Mouse (Mus musculus): Measurements from ENCODE around the gene Ltbp3. TPM values are rescaled to one million over a fixed set of nuclear protein-coding genes. Genes with fewer than 3 reads are reported as not detected.
A peak's percentile ranks its signal among the peaks of the same experiment; 100 is the strongest.

Gene Ltbp3
- polyA plus RNA-seq, 3 experiments from 2014 or later, result 0.77 TPM; not detected in 2

DNA sequence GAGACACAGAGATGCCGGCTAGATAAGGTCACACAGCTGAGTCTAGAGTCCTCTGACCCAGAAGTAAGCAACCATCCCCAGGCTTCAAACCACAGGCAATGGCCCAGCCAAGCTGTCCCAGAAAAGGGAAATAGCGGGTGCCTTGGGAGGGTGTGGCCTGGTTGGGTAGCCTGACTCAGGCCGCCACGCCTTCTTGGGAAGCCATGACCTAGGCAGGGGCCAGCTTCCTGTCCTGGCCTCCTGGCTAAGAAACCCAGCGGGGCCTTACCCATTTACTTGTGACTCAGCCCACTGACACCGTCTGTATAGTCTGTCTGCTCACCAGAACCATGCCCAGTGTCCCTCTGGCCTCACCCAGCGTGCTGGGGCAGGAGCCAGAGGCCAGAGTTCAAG lies 16.2 kb upstream of the Ltbp3 start:
- ATAC-seq, result no peak

GRCm38 (mm10) chr19:5725029-5725707 lies 15.5 kb upstream of the Ltbp3 start:
- ATAC-seq, result no peak

DNA sequence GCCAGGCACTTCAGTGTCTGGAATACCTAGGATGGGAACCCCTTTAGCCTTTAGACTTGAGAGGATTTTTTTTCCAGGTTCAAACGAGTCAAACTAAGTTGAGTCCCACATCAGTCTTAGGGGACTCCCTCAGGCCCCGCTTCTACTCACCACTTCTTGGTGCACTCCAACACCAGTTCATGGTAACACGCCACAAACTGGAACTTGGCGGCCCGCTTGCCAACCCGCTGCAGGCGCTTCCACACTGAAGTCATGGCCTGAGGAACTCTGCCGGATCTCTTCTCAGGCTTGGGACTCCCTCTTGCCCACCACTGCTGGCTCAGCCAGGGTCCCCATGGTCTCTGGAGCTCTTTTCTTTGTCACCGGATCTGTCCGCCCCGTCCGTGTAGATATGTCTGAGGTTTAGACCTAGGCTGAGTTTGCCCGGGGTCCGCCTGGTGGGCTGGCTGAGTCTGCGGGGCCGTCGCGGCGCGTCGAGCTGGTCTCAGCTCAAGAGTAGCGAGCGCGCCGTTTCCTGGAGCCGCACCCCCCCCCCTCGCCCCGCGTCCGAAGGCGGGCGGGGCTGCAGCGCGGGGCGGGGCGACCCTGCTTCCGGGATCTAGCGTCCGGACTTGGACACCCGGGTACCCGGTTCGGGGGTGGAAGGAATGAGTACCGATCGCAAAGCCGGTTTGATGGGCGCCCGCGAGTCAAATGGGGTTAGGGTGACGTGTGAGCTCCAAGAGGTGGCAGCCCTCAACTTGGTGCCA lies 14.8 kb upstream of the Ltbp3 start, which contains the start of gene Ehbp1l1:
Gene Ehbp1l1, minus strand, starts transcription at position 551 of the 749 bp plus-strand sequence.
- peak; percentile 27 for ATAC-seq

GRCm38 (mm10) chr19:5726961-5727578 lies 13.6 kb upstream of the Ltbp3 start:
- ATAC-seq, result peak; percentile 66

DNA sequence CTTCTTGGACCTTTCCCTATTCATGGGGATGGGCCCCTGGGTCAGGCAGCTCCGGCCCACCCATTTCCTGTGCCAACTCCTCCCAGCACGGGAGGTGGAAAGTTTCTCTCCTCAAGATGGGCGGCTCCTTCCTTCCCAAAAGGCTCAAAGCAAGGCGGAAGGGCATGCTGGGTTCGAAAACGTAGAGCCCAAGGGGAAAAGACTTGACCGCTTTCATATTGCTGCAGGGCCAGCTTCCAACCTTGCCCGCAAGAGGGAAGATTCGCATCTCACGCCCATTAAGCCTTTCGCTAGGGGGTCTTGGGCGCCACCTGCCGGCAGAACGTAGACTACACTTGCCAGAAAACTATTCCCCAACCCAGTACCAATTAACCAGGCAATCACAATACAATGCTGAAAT lies 13.0 kb upstream of the Ltbp3 start:
- peak; percentile 19 for ATAC-seq

GRCm38 (mm10) chr19:5728631-5729443 lies 11.9 kb upstream of the Ltbp3 start:
- ATAC-seq, result no peak

DNA sequence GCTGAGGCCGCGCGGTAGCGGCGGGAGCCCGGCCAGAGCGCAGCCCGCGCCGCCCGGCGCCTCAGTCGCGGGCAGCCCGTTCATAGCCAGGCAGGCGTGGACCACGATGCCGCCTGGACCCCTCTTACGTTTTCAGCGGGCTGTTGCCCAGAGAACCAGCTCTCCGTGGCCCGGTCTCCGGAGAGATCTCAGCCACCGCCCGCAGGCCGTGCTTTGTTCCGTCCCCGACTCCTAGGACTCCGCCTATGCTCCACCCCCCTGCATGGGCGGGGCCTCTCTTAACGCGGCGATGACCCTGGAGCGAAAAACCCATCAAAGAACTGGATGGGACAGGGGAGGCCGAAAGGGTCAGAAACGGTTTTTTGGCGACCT lies 11.3 kb upstream of the Ltbp3 start, which contains the start of gene Fam89b:
Gene Fam89b, minus strand, starts transcription at position 210 of the 372 bp plus-strand sequence.
- peak; percentile 43 for ATAC-seq

DNA sequence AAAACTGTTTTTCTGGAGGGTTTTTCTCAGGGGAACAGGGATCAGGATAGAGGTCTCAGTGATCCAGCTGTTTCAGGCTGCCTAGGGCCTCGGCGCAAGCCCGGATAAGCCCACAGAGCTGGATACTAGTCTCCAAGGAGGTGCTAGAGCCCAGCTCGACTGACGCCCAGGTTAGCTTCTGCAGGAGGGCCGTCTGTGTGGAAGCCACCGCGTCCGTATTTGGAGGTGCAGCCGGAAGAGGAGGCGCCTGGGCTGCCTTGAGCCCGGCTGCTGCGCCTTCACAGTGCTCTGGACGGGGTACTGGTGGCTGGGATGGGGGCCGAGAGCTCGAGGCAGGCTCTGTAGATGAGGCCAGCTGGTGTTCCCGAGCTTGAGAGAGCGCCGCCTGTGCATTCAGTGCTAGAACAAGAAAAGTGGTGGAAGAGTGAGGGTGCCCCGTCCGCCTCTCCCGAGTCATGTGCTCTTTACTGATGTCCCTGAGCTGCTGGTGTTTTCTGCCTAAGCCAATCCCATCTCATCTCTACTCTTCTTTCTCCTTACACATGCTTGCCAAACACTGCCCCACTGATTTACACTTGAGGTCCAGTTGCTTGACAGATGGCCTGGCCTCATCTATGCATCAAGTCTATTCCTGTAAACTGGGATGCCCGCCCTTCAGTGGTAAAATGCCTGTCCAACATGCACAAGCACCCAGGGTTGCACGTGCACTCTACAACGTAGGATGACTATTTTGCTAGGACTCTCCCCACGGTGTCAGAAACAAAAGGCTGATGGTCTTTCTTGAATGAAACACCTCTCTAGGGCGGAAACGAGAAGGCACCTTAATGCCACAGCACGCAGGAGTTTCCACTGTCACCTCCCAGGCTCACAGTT lies 10.2 kb upstream of the Ltbp3 start:
- ATAC-seq, result no peak

GRCm38 (mm10) chr19:5731264-5731978 lies 9.3 kb upstream of the Ltbp3 start:
- ATAC-seq, result peak; percentile 51

DNA sequence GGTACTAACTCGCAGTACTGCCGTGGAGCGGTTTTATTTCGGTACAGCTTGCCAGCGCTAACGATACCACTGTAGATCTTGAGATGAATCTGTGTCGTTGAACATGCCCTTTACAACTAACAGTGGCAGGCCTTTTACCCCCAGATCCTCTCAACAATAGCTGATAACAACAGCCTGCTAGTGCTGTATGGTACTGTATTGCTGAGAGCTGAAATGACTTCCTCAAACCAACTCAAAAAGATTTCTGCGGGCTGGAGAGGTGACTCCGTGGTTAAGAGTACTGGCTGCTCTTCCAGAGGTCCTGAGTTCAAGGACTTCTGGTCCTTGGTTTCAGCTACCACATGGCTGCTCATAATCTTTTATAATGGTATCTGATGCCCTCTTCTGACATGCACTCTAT lies 6.4 kb upstream of the Ltbp3 start:
- no peak for ATAC-seq

GRCm38 (mm10) chr19:5739446-5739845 lies 1.3 kb upstream of the Ltbp3 start:
- ATAC-seq, result no peak

GRCm38 (mm10) chr19:5741641-5742240 lies 1.0 kb downstream of the Ltbp3 start:
- ATAC-seq, result no peak

DNA sequence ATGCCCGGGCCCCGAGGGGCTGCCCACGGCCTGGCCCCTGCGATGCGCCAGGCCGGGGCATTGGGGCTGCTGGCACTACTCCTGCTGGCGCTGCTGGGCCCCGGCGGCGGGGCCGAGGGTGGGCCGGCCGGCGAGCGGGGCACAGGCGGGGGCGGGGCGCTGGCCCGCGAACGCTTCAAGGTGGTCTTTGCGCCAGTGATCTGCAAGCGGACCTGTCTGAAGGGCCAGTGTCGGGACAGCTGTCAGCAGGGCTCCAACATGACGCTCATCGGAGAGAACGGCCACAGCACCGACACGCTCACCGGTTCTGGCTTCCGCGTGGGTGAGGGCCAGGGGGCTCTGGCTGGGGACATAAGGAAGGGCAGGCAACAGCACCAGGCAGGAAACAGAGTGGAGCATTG lies 1.5 kb downstream of the Ltbp3 start:
- ATAC-seq, result no peak

DNA sequence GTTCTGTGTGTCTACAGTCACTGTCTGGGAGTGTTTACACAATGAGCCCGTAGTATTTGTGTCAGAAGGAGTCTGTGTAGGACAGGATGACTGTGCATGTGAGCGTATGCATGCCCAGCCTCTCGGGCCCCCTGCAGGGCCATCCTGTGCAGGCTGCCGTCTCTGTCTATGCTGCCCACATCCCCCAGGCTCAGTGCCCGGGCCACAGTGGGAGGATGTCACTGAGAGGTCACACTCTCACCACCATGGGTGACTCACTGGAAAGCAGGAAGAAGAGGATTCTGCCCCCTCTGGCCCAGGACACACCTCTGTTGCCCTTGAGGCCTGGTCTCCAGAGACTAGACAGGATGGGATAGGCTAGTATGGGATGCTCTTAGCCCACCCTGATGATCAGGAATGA lies 2.9 kb downstream of the Ltbp3 start:
- ATAC-seq, result no peak

DNA sequence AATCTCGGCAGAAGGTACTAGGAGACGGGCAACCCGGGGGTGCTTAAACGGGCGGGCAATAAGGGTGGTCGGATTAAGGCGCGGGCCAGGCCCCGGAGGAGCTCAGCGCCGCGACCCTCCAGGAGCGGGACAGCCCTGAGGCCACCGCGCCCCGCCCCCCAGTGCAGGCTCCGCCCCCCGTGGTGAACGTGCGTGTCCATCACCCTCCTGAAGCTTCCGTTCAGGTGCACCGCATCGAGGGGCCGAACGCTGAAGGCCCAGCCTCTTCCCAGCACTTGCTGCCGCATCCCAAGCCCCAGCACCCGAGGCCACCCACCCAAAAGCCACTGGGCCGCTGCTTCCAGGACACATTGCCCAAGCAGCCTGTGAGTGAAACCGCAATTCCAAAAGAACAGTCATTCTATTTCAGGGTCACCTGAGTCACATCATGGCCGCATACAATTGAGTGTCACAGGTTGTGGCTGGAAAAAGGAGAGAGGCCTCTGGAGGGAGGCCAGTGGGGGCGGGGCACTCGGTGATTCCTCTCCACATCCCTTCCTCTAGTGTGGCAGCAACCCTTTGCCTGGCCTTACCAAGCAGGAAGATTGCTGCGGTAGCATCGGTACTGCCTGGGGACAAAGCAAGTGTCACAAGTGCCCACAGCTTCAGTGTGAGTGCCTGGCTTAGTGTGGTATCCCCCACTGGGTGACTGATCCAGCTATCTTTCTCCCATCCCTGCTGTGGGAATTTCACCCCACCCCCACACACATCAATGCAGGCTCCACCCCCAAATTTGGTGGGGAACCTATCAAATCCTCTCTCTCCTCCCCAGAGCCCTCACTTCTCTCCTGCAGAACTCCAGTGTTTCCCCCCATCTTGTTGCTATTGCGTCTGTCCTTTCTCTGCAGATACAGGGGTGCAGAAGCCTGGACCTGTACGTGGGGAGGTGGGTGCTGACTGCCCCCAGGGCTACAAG lies 5.3 kb downstream of the Ltbp3 start:
- no peak for ATAC-seq

- ATAC-seq, result no peak
These were observed 6.2 kb downstream of the Ltbp3 start for GRCm38 (mm10) chr19:5746907-5747363.

- no peak for ATAC-seq
These were observed 8.8 kb downstream of the Ltbp3 start for GRCm38 (mm10) chr19:5749476-5749875.

GRCm38 (mm10) chr19:5750951-5751350 lies 10.2 kb downstream of the Ltbp3 start:
- ATAC-seq, result no peak

DNA sequence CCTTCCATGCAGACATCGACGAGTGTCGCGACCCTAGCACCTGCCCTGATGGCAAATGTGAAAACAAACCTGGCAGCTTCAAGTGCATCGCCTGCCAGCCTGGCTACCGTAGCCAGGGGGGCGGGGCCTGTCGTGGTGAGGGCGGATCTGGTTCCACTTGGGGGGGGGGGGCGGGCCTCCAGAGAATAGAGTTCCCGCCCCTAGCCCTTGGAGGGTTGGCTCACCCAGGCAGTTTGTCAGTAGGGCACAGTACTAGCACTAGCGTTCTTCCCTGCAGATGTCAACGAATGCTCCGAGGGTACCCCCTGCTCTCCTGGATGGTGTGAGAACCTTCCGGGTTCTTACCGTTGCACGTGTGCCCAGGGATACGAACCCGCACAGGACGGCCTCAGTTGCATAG lies 11.0 kb downstream of the Ltbp3 start:
- ATAC-seq, result no peak
